Mouse (Mus musculus) cortical plate, adult 2 months (tissue): ENCODE data around the gene Mmd. TPM values are rescaled to one million over a fixed set of nuclear protein-coding genes. Genes with fewer than 3 reads are reported as not detected.
"Not testable (repeated sequence)": the region's sequence is repeated elsewhere in the genome, so short reads cannot be mapped to it uniquely, and the experiment has no call there.

Source experiments
- H3K27ac ChIP-seq: fragments of 200-500 bp; 2 replicates; pipeline ENCODE4 v1.5.1; 2012; ENCODE audit warnings: low read length, control low read depth, inconsistent platforms; ENCODE audit not compliant: insufficient read depth
- H3K4me1 ChIP-seq: fragments of 200-500 bp; 2 replicates; pipeline ENCODE4 v1.6.1; 2011; ENCODE audit warnings: low read length; ENCODE audit not compliant: control insufficient read depth, insufficient read depth
- H3K4me3 ChIP-seq: fragments of 200-500 bp; 2 replicates; pipeline ENCODE4 v1.5.1; 2011; ENCODE audit warnings: mild to moderate bottlenecking, low read length, control low read depth; ENCODE audit not compliant: insufficient read depth
- CTCF ChIP-seq: fragments of 200-500 bp; IDR thresholded peaks from 2 replicates; pipeline ENCODE4 v1.5.1; 2011; ENCODE audit warnings: mild to moderate bottlenecking, control low read depth, low read length; ENCODE audit not compliant: insufficient read depth; ENCODE audit errors: extremely low read depth
- POLR2A ChIP-seq: fragments of 200-500 bp; IDR thresholded peaks from 2 replicates; pipeline ENCODE4 v1.6.1; 2011; ENCODE audit warnings: mild to moderate bottlenecking, low read length, control low read depth; ENCODE audit not compliant: insufficient read depth; ENCODE audit errors: extremely low read depth
- polyA plus RNA-seq: library from polyadenylated mRNA; depleted of rRNA; stranded (reverse); fragments of >200 nt; gene quantifications from 2 replicates; pipeline ENCODE4 v1.2.3, GENCODE M21; 2012

Mmd gene
- polyA plus RNA-seq, 1 experiment = 164 TPM

DNA sequence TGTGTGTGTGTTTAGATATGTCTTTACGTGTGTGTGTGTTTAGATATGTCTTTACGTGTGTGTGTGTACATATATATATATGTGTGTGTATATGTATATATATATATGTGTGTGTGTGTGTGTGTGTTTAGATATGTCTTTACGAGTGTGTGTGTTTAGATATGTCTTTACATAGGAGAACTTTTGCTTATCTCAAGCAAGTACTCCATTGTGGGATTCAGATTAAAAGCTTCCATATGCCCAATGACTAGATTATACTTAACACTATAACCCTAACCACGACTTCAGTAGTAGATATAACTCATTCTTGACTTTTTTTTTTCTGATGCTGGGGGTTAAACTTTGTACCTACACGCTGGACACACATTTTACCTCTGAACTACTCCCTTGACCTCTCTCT, 30.8 kb downstream of the Mmd start:
- no peaks in the 10 kb centered on the region; the same call in 1 of the 2 replicates for H3K4me1 ChIP-seq
- no peak overlapping the region for H3K27ac ChIP-seq
- TF ChIP-seq POLR2A (no peak), CTCF (no peak)
- H3K4me3 ChIP-seq = no peak overlapping the region

DNA sequence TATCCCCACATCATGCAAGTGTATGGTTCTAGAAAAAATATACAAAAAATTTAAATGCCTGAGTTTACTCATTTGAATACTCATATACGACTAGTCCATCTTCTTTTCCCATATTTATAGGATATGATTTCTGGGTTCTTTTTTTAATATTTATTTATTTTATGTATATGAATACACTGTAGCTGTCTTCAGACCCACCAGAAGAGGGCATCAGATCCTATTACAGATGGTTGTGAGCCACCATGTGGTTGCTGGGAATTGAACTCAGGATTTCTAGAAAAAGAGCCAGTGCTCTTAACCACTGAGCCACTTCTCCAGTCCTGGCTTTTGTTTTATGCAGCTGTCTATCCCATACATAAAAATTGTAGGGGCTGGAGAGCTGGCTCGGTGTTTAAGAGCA, 32.7 kb downstream of the Mmd start:
- H3K27ac ChIP-seq = not testable (repeated sequence)

GRCm38 (mm10) chr11:90283159-90283558, 33.9 kb downstream of the Mmd start:
- no peak overlapping the region for H3K4me3 ChIP-seq
- H3K27ac ChIP-seq = peak overlapping the region; percentile 87
- TF ChIP-seq CTCF (no peak), POLR2A (no peak)
- H3K4me1 ChIP-seq = no peaks in the 10 kb centered on the region; the same call in 1 of the 2 replicates

More for the DNA sequence above, 32.7 kb downstream of the Mmd start:
- not testable (repeated sequence) for H3K4me3 ChIP-seq, H3K4me1 ChIP-seq

DNA sequence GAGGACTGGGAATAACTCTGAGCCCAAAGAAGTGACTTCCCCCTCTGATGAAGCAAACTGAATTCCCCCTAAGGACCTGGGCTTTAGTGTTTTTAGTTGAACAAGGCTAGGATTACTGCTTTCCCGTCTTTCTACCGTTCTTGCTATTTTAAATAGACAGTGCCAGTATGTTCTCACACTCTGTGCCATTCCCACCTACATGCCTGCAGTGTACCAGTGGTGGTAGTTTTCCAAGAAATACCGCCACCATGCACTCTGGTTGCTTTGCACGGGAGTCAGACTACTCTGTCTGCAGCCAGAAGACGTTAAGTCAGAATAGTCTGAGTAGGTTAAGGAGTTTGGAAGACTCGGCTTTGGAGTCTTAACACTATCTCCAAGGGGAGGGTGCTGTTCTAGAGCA, 34.3 kb downstream of the Mmd start:
- peak overlapping the region; percentile 87 for H3K27ac ChIP-seq
- no peaks in the 10 kb centered on the region; the same call in 1 of the 2 replicates for H3K4me1 ChIP-seq
- H3K4me3 ChIP-seq = no peak overlapping the region
- TF ChIP-seq CTCF = no peak
- TF ChIP-seq POLR2A = no peak

DNA sequence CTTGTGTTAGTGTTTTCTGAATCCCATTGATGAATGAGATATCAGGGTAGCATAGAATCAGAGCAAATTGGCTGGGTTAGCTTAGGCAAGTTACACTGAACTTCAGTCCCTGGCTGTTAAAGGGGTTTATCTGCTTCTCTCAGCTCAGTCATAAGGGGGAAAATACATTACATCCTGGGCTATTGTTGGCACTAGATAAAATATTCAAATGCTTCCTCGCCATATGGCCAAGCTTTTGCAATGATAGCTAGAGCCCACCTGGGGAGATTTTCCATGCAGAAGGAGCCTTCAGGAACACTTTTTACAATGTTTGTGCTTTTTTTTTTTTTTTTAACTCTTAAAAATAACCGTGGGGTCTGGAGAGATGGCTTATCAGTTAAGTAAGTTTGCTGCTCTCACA, 34.8 kb downstream of the Mmd start:
- no peak for TF ChIP-seq POLR2A
- no peak for TF ChIP-seq CTCF
- Histone ChIP-seq H3K27ac (0 out of 2 replicates have a peak overlapping the region, but pooled peaks have one; percentile 87), H3K4me3 (no peak overlapping the region), H3K4me1 (no peaks in the 10 kb centered on the region; the same call in 1 of the 2 replicates)

- H3K4me1 ChIP-seq = no peaks in the 10 kb centered on the region; the same call in 1 of the 2 replicates
- no peak for TF ChIP-seq CTCF
- TF ChIP-seq POLR2A = no peak
- no peak overlapping the region for H3K4me3 ChIP-seq
- H3K27ac ChIP-seq = no peak overlapping the region
Observed at GRCm38 (mm10) chr11:90284623-90285022, 35.4 kb downstream of the Mmd start.

GRCm38 (mm10) chr11:90286550-90287154, 37.4 kb downstream of the Mmd start:
- Histone ChIP-seq H3K27ac (no peak overlapping the region), H3K4me1 (no peaks in the 10 kb centered on the region; the same call in 1 of the 2 replicates), H3K4me3 (no peak overlapping the region)
- TF ChIP-seq CTCF = no peak
- no peak for TF ChIP-seq POLR2A

- H3K4me1 ChIP-seq = no peaks in the 10 kb centered on the region; the same call in 1 of the 2 replicates
- TF ChIP-seq CTCF = no peak
- TF ChIP-seq POLR2A = no peak
- H3K4me3 ChIP-seq = no peak overlapping the region
- no peak overlapping the region for H3K27ac ChIP-seq
Observed at GRCm38 (mm10) chr11:90291156-90291555, 41.9 kb downstream of the Mmd start.

DNA sequence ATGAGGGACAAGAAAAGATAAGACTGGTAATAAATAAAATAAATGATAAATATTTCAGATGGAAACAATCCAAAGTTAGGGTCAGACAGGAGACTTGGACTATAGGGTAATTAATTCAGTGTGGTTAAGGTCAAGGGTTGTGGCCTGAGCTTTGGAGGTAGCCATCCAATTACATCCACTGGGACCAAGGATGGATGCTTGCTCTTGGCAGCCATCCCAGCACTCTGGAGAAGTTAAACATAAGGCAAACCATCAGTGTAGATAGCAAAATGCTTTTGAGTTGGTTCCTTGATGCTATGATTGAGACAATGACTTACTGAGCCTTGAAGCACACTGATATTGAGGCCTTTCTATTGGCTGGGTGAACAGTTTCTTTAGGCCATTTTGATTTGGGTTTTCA, 43.5 kb downstream of the Mmd start:
- no peak overlapping the region for H3K4me3 ChIP-seq
- TF ChIP-seq POLR2A (no peak), CTCF (no peak)

GRCm38 (mm10) chr11:90294622-90295021, 45.4 kb downstream of the Mmd start:
- Histone ChIP-seq H3K27ac (no peak overlapping the region), H3K4me1 (no peaks in the 10 kb centered on the region; the same call in 1 of the 2 replicates), H3K4me3 (no peak overlapping the region)
- no peak for TF ChIP-seq POLR2A
- no peak for TF ChIP-seq CTCF

More for the DNA sequence above, 43.5 kb downstream of the Mmd start:
- no peaks in the 10 kb centered on the region; the same call in 1 of the 2 replicates for H3K4me1 ChIP-seq
- H3K27ac ChIP-seq = no peak overlapping the region

DNA sequence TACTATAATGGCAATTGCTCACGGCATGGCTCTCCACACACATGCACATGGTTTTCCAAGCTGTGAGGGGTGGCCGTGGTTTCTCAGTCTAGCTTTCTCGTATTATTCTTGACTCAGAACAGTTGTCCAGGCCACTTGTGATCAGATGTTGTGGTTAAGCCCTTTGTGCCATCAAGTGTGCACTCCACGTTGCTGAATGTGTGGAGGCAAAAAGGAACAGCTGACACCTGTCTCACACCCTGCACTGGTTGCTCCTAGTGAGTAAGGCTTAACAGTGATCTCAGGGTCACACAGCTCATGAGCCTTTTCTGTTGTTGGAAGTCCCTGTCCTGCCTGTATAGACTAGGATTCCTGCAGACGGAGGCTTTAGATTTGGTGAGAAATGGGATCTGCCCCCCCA, 56.8 kb downstream of the Mmd start:
- no peak overlapping the region for H3K27ac ChIP-seq
- no peak overlapping the region for H3K4me3 ChIP-seq
- TF ChIP-seq CTCF (no peak), POLR2A (no peak)
- H3K4me1 ChIP-seq = no peaks in the 10 kb centered on the region
